Mouse (Mus musculus): ENCODE measurements around the gene Ass1. TPM values are rescaled to one million over a fixed set of nuclear protein-coding genes. Genes with fewer than 3 reads are reported as not detected.
"Not testable (repeated sequence)": the region's sequence is repeated elsewhere in the genome, so short reads cannot be mapped to it uniquely, and the experiment has no call there.

Ass1 gene
- total RNA-seq, 2 experiments from 2014 or later, result 2.8 to 4.2 TPM

DNA sequence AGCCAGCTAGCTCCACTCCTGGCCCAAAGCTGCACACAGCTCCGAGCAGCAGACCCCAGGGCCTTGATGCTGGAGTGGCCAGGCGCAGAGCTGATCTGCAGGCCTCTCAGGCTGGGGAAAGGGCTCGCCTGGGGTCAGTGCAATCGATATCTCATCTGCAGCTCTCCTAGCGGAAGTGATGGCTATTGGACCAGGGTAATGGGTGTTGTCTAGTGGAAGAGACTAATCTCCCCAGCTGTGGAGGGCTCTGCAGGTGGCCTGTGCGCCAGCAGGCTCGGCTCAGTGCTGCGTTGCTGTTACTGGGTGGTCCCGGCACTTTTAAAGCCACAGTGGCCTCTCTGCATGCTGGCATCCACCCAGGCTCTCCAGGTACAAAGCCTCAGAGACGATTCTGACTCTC lies 55.8 kb downstream of the Ass1 start:
- no peak for DNase-seq (ENCODE audit: low spot score in 2 of 2)

- no peak for DNase-seq (ENCODE audit: low spot score in 2 of 2)
These were observed 60.2 kb downstream of the Ass1 start for GRCm38 (mm10) chr2:31530201-31530600.

DNA sequence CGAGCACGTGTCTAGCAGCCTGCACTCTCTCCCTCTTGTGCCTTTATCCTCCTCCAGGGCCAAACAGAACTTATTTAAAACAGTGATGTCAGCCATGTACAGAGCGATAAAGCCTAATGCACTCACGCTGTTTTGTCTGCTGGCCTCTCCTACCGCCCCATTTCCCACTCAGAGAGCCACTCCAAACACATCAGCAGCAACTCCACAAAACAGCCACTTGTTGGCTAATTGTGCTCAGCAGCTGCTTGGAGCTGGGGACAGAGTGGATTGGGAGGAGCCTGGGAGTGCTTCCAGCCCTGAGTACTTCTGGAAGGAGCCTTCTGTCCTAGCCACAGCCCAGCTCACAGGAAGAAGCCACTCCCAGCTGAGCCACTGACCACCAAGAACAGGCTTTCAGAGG lies 67.0 kb downstream of the Ass1 start:
- peak in 1 of 2 experiments; percentile 71 for DNase-seq (ENCODE audit: low spot score in 2 of 2)

DNA sequence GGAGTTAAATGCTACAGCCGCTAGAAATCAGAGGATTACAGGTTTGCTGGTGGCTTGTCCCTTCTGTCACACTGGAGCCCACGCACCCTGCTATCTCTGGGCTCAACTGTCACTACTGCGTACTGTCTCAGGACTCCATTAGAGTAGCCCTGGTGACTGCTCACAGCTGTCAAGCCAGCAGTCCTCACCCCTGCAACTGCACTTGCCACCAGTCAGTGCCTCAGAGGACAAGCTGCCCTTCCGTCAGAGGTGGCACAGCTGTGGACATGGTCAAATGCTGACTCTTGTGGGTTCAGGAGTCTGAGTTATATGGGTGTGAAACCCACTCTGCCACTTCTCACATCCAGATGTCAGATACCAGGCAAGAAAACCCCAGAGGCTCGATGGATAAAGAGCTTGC lies 68.7 kb downstream of the Ass1 start:
- no peak for DNase-seq (ENCODE audit: low spot score in 2 of 2)

- DNase-seq (ENCODE audit: low spot score in 2 of 2), result no peak
These were observed 71.6 kb downstream of the Ass1 start for GRCm38 (mm10) chr2:31541581-31541980.

DNA sequence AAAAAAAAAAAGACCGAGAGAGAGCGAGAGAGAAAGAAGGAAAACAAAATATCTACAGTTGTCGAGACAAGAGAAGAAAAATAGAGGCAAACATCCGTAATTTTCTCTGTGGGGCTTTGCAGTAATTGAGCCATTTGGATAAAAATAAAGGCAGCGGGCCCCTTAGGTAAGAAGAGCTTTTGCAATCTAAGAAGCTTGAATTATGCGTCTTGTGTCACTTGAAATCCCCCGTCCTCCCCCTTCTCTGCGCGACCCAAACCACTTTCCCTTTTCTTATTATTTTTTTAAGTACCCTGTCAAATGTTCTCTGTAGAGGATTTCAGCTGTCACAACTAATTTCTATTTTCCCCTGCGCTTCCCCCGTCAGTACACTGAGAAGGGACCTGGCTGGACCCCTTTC lies 77.7 kb downstream of the Ass1 start:
- no peak for DNase-seq (ENCODE audit: low spot score in 2 of 2)

- no peak for DNase-seq (ENCODE audit: low spot score in 2 of 2)
These were observed 80.5 kb downstream of the Ass1 start for GRCm38 (mm10) chr2:31550503-31550902.

GRCm38 (mm10) chr2:31551351-31551750 lies 81.3 kb downstream of the Ass1 start:
- DNase-seq (ENCODE audit: low spot score in 2 of 2), result not testable (repeated sequence)

DNA sequence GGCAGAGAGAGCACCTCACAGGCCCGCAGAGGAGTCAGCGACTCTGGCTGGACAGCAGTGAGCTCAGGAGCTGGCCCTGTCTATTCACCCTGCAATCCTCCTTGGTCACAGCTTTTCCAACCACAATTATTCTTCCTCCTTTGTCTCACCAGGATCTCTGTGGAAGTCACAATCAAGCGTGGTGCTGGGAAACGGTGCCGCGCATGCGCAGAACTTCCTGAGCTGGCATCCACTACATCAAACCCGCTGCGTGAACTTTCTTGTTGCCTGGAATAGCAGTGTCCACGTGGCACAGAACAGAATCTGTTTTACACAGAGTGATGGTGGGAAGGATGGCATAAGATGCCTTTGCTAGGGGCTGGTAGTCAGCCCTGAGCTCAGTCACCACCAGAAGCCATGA lies 82.0 kb downstream of the Ass1 start:
- no peak for DNase-seq (ENCODE audit: low spot score in 2 of 2)

DNA sequence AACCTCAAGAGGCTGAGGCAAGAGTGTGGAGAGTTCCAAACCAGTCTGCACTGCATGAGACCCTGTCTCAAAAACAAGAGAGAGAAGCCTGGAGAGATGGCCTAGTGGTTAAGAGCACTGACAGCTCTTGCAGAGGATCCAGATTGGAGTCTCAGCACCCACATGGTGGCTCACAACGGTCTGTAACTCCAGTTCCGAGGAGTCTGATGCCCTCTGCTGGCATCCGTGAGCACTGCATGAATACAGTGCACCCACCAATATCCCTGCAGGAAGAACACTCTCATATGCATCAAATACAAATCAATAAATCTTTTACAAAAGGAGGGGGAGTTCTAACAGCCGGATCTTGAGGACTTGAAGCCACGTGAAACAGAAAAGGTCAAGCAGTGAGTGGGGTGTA lies 84.6 kb downstream of the Ass1 start:
- DNase-seq (ENCODE audit: low spot score in 2 of 2), result no peak

Other genes starting within 250 kb of the Ass1 start
- 10 to 100 TPM; 28.9 to 34.5 TPM for gene Ncs1, start 224.4 kb upstream of the Ass1 start, total RNA-seq (2021)
- gene Hmcn2, start 155.8 kb upstream of the Ass1 start, total RNA-seq (2021), result 10 to 100 TPM; 45.3 to 47.6 TPM
- 10 to 100 TPM; 39.2 to 44.0 TPM for gene Fubp3, start 102.4 kb downstream of the Ass1 start, total RNA-seq (2021)
- gene Prdm12, start 169.8 kb downstream of the Ass1 start, total RNA-seq (2021), result not detected
- gene Exosc2, start 200.5 kb downstream of the Ass1 start, total RNA-seq (2021), result 10 to 100 TPM; 18.0 to 20.1 TPM
- 10 to 100 TPM; 76.3 to 80.7 TPM for gene Abl1, start 218.2 kb downstream of the Ass1 start, total RNA-seq (2021)

Data from gastrocnemius, postnatal 4 days (tissue).